Mouse (Mus musculus): Measurements from ENCODE around the gene Zbtb16.

GRCm38 (mm10) chr9:48724733-48725132, 111.3 kb downstream of the Zbtb16 start:
- TF ChIP-seq MAFK (IDR thresholded peaks at IDR 0.05; ENCODE audit: insufficient read depth, low read depth, low read length): no peak
- no peak for TF ChIP-seq CHD2 (IDR thresholded peaks at IDR 0.05; ENCODE audit: low read depth, low read length)
- no peak for TF ChIP-seq HCFC1 (IDR thresholded peaks at IDR 0.05; ENCODE audit: borderline replicate concordance, insufficient read depth, low read length)
